Mouse (Mus musculus): ENCODE results near the gene Zfp524.

Zfp524 gene

DNA sequence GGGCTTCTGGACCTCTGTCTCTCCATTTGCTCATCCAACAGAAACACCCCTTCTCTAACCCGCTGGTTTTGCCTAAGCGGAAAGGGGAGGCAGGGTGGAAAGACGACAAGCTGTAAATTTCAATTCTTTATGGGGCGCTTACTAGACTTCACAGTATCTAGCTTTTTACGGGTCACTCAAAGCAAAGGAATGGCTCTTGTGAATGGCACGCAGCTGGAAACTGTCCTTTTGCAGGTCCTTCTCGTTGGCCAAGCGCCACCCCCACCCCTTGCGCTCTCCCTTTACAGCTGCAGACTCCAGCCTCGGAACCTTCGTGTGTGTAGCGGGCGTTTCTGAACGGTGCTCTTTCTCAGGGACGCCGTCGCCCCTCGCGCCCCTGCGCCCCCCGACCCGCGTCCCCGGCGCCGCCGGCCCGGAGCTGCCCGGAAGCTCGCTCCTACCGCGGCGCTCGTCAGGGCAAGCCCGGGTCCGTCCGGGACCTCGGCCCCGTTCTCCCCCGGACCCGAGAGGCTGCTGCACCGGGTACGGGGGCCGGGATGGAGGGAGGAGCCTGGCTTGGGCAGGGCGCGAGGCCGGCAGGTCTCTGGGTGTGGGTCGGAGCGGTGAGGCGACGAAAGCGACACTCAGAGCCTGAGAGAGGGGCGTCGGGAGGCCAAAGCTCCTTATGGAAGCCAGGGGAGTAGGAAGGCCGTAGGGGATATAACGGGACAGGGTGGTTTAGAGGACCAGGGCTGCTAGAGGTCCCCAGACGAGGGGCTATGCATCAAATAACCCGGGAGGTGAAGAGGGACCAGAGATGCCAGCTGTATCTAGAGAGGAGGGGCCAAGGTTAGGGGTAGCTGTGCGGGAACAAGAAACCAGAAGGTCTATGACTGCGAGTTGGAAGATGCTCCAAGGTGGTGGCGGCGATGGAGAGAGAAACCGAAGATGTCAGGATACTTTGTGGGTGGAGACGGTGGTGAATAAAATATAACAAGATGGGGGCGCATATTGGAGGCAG, 37.3 kb downstream of the Zfp524 start, which contains the start of gene Zfp580:
Zfp580 (plus strand) TSS at position 346 of the 1,000 bp plus-strand sequence.
- DNase-seq, result peak; percentile 88 to 90

DNA sequence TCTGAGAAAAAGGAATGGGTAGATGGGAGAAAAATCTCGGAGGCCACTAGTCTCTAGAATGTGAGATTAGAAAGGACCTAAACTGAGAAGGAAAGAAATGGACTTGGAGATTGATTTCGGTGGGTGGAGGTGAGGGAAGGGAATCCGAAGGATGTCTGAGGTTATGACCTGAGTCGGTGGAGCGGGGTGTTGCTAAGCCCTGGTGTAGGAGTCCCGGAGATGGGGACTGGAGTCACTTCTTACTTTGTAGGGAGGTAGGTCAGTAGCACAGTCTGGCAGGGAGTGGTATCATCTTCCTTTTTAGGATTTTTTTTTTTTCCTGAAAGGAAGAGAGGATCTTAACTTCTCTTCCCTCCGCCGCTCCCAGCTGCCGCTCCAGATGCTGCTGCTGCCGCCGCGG, 38.2 kb downstream of the Zfp524 start:
- no peak for DNase-seq

DNA sequence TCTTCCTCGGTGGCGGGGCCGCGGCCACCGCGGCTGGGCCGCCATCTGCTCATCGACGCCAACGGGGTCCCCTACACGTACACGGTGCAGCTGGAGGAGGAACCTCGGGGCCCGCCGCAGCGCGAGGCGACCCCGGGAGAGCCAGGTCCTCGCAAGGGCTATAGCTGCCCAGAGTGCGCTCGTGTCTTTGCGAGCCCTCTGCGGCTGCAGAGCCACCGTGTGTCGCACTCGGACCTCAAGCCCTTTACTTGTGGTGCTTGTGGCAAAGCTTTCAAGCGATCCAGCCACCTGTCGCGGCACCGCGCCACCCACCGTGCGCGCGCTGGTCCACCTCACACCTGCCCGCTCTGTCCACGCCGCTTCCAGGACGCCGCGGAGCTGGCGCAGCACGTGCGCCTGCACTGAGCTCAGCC, 38.7 kb downstream of the Zfp524 start:
- DNase-seq, result peak in 1 of 2 experiments; percentile 37

DNA sequence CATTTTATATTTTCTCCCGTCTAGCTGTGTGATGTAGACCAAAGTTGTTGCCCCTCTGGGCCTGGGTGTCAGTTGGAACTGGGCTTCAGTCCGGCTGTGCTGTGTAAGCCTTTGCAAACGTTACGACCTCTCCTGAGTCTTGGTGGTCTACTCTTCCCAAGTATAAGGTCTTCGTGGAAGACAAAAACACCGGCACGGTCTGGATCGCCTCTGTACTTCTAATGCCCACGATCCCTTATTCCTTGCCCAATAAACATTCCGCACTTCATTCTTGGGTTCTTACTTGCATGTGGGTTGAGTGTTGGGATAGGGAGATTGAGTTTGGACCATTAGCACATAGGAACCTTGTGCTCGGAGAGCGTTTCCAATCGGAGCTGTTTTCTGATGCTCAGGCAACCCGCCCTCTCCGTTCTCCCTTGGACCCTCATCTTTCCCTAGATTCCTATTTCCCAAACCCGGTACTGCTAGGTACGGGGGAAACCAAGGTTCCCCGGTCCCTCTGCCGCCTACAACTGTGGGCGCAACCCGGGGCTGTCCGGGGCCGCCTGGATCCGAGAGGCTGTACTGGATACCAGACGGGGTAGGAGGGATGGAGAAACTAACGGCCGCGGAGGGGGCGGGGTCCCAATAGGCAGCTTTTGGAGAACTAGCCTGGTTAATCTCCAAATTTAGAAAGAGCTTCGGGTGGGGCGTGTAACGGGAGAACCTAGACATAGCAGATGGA, 39.4 kb downstream of the Zfp524 start:
- no peak for DNase-seq

DNA sequence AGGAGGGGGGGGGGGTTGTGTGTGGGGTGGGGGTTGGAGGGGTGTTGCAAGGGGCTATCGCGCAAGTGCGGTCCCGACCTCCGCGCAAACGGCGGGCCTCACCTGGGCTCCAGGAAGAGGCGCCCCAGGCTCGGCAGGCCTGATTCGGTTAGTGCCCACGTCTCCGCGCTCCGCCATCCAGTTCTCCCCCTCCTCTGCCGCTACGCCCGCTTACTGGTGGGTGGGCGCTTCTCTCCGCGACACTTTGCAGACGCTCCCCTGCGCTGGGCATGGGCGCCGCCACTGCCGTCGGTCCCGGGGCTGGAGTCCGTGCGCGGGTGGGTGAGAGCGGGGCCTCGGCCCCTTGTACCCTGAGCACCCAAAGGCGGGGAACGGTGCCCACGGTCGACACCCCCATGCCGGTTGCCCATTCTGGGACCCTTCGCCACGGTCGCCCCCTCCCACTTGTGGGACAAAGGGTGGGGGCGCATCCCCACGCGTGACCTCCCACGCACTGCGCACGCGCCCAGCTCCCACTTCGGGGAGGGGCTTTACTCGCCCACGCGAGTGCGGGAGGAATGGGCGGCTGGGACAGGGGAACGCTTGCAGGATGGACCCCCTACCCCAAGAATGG, 42.5 kb downstream of the Zfp524 start:
- DNase-seq, result peak in 1 of 2 experiments; percentile 29

DNA sequence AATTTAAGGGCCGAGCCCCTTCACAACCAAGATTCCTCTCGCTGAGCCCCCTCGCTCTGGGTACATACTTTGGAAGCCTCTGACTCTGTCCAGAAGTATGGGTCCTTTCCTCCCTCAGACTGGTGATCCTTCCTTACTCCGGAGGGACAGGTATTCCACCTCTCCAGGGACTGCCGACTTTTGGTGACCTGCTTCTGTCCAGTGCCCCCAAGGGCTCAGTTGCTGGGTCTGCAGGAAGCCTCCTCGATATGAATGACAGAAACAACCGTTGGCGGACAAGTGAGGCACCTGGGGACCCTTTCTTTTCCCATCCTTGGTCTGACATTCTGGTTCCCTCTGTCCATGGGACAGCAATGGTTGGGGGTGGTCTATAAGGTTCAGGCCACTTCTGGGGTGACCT, 43.2 kb downstream of the Zfp524 start:
- DNase-seq, result no peak

DNA sequence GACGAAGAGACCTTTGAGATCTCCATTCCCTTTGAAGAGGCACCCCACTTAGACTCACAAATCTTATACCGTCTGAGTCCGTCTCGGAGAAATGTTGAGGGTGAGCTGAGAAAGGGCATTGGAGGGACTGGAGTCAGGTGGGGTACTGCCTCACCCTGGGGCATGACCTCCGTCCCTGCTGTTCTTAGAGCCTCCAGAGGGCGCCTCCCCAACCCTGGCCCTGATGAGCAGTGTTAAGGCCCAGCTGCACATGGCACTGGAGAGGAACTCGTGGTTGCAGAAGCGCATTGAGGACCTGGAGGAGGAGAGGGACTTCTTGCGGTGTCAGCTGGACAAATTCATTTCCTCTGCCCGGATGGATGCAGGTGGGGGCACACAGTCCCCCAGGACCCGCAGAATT, 43.6 kb downstream of the Zfp524 start:
- DNase-seq, result peak in 1 of 2 experiments; percentile 24

DNA sequence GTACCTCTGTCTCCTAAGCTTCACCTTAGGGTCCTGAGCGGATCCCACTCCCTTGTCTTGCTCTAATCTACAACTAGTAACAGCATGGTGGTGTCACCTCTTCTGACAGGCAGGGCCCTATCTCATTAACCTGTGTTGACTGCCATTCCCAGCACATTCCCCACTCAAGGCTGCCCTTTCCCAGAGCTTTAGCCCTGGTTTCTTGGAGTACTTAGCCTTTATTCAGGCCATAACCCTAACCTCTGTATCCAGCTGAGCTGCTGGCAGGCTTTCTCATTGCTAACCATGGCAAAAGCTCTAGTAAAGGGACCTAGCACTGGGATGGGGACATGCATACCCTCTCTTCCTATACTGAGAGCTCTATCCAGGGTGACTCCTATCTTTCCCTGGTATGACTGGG, 44.4 kb downstream of the Zfp524 start:
- no peak for DNase-seq

DNA sequence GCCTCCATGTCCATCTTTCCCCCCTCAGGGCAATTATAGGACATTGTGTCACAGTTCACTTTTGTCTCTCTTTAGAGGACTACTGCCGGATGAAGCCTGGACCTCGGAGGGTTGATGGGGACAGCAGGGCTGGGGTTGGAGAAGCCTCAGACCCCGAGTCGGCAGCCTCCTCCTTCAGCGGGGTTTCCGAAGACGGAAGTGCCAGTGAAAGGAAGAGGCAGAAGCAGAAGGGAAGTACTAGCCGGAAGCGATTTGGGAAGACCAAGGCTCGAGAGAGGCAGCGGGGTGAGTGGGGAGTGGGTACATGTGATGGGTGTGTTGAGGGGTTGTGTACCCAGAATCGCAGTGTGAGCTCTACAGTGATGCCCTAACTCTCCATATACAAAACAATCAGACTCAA, 45.2 kb downstream of the Zfp524 start:
- DNase-seq, result no peak

DNA sequence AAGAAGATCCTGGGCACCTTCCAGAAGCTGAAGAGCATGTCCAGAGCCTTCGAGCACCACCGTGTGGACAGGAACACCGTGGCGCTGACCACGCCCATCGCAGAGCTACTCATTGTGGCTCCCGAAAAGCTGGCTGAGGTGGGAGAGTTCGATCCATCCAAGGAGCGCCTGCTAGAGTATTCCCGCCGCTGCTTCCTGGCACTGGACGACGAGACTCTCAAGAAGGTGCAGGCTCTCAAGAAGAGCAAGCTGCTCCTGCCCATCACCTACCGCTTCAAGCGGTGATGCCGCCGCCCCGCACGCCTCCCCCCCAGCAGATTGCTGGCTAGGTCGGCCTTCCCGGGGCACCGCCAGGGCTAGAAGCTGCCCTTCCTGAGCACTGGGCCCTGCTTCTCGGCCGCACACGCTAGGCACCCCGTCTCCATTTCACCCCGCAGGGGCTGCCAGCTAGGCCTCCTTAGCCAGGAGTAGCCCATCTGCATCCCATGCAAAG, 46.1 kb downstream of the Zfp524 start:
- DNase-seq, result peak; percentile 85 to 87

DNA sequence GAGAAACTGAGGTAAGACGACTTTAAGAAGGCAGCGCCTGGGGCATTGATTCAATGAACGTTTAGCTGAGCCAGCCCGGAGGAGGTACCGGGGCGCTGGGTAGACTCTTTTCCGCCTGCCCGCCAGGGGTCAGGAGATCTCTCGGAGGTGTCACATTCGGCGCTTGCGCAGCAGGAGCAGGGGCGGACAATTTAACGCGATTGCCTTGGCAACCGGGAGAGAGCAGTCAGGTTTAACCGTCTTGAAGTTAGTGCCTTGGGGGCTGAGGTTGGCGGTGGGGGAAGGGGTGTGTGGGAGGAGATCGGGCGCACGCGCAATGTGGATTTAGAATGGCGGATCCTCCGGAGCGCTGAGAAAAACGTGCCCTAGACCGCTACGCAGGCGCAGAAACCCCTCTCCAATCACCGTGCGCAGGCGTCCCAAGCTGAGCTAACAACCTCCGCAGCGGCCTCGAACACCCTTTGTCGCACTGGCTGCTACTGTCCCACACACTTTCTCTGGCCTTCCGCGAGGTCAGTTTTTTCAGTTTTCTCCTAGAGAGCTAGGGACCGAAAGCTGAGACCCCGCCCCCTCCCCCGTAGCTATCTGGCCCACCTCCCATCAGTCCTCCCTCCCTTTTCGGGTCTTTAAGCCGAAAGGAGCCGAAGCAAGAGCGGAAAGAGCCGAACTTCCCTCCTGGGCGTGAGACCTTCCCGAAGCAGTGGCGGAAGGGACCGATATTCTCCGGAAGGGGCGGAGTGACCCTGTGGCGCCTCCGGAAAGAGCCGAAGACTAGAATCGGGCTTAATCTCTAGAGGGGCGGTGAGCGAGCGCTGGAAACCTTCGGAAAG, 46.9 kb downstream of the Zfp524 start:
- DNase-seq, result peak; percentile 97 to 99

DNA sequence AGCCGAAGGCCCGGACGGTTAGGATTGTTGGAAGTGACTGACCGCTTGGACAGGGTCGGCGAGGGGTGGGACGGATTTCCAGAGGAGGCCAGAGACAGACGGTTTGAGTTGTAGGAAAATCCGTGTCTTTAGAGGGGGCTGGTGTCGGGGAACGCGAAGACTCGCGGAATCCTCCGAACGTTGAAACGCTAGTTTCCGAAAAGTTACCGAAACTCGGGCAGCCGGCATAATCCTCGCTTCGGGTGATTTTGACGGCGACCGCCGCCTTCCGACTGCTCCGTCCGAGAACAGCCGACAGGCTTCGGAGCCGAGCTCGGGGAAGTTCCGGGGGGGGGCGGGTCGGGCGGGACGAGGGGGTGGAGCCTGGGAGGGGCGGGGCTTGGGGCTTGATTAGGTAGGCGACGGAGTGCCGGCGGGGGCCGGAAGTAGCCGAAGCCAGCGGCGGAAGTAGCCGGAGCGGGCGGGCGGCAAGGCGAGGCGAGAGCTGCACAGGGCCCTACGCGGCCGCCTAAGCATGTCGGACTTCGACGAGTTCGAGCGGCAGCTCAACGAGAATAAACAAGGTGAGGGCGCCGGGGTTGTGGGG, 47.7 kb downstream of the Zfp524 start, which contains the start of gene U2af2:
U2af2 (plus strand) TSS at position 370 of the 586 bp plus-strand sequence.
- peak; percentile 96 to 97 for DNase-seq

DNA sequence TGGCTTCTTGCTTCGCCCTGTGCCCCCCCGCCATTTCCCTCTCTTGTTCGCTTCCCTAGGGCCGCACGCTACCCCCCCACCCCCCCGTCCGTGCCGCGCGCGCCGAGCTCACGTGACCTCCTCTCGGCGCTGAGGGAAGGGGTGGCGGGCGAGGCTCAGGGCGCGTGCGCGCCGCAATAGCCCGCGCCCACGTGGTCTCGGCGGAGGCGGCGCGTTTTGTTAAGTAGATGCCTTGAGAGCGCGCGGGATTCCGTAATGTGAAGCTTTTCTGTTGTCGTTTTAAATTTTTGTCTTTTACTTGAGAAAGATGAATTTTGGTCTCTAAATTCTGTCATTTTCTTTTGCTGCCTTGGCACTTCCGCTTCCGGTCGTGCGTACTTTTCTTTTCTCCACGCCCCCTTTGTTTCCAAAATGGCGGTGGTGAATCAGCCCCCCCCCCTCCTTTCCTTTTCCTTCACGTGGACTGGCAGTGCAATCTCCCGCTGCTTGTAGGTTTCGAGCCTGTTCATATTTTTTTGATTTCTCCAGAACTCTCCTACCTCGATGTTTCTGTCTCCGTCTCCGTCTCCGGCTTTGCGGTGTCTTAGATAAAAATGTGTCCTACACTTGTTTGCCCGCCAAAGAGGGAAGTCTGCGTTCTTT, 48.3 kb downstream of the Zfp524 start:
- peak in 1 of 2 experiments; percentile 75 for DNase-seq

DNA sequence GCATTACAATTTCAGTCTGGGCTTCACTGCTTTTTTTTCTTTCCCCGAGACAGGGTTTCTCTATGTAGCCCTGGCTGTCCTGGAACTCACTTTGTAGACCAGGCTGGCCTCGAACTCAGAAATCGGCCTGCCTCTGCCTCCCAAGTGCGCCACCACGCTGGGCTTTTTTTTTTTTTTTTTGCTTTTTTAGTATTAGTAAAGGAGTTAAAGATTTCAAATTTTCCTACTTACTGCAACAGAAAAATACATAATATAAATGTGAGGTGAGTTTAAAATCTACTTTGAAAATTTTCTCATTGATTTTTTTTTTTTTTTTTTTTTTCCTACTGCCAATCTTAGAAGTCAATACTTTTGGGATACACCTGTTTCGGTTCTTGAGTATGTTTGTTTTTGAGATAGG, 50.7 kb downstream of the Zfp524 start:
- no peak for DNase-seq
